ENCODE assay signal across 10 mouse cellular contexts in the genomic region with DNA sequence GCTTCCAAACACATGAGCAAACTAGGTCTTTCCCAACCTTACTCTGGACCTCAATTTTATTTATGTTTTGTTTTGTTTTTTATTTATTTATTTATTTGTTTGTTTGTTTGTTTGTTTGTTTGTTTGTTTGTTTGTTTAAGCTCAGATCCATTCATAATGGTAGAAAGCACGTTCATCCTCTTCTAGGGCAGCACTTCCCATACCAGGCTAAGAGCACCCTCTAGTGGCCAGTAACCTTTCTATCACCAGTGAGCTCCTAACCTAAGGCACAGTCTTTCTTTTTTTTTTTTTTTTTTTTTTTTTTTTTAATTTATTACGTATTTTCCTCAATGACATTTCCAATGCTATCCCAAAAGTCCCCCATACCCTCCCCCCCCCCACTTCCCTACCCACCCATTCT. TPM values are rescaled to one million over a fixed set of nuclear protein-coding genes. Genes with fewer than 3 reads are reported as not detected.
DNase-seq lines count a peak whose midpoint lies in the region; ATAC-seq and TF ChIP-seq lines count a peak whose summit lies in the region.
"Not testable (repeated sequence)": the region's sequence is repeated elsewhere in the genome, so short reads cannot be mapped to it uniquely, and the experiment has no call there.
"Had no signal": no experiment of that assay in that cellular context is flagged by ENCODE, and none has a peak within 500 bp of the region (broad histone marks: within the 10 kb centered on the region; RNA-seq: fewer than 3 reads in every experiment).

No protein-coding gene starts in this region.

- H3K27ac ChIP-seq in MEL (ENCODE audit: control insufficient read depth, low read depth, low read length); forebrain, embryonic 16.5 days (ENCODE audit: low read length); hindbrain, embryonic 16.5 days (ENCODE audit: low read depth, low read length): not testable (repeated sequence)

- not testable (repeated sequence) for H3K4me1 ChIP-seq in MEL (ENCODE audit: control insufficient read depth in 1 of 2, insufficient read depth in 2 of 2, low read length in 2 of 2); forebrain, embryonic 16.5 days (replicated peaks; ENCODE audit: control insufficient read depth, insufficient read depth, low read length); hindbrain, embryonic 16.5 days (ENCODE audit: control insufficient read depth, insufficient read depth, low read depth, low read length)

- not testable (repeated sequence) for H3K4me3 ChIP-seq in MEL (ENCODE audit: control insufficient read depth in 1 of 2, insufficient read depth in 1 of 2, low read depth in 2 of 2, low read length in 2 of 2); forebrain, embryonic 16.5 days (replicated peaks; ENCODE audit: low read length); hindbrain, embryonic 16.5 days (ENCODE audit: low read length)

- not testable (repeated sequence) for H3K9me3 ChIP-seq in MEL (replicated peaks; ENCODE audit: insufficient read depth, low read length); forebrain, embryonic 16.5 days (ENCODE audit: control insufficient read depth, low read length); hindbrain, embryonic 16.5 days (ENCODE audit: control insufficient read depth, low read length)

- peak; percentile 70 for DNase-seq in MEL (ENCODE audit: low read depth, low spot score)
- peak; percentile 56 for DNase-seq in cerebellum, adult 11-12 months
- peak; percentile 62 for DNase-seq in layer of hippocampus, adult 9-11 months
- peak; percentile 79 for DNase-seq in lung, postnatal 25 days (ENCODE audit: low spot score)
- DNase-seq in retina, embryonic 14.5 days (ENCODE audit: low spot score): peak; percentile 80
- peak; percentile 61 for DNase-seq in urinary bladder, postnatal 14 days (ENCODE audit: low spot score)

- not testable (repeated sequence) for TF ChIP-seq EP300 in MEL (IDR thresholded peaks at IDR 0.05; ENCODE audit: low read depth in 1 of 2, low read length in 2 of 2)

- TF ChIP-seq POLR2A in MEL (IDR thresholded peaks at IDR 0.05; ENCODE audit: control insufficient read depth in 1 of 2, insufficient read depth in 1 of 2, low read depth in 1 of 2, low read length in 2 of 2, poor library complexity in 1 of 2): not testable (repeated sequence)

- not testable (repeated sequence) for H3K27me3 ChIP-seq in MEL (ENCODE audit: control insufficient read depth in 1 of 2, insufficient read depth in 2 of 2, low read length in 2 of 2); forebrain, embryonic 16.5 days (replicated peaks; ENCODE audit: control insufficient read depth, insufficient read depth, low read length); hindbrain, embryonic 16.5 days (replicated peaks; ENCODE audit: control insufficient read depth, insufficient read depth, low read length)

- H3K36me3 ChIP-seq in MEL (ENCODE audit: control insufficient read depth in 1 of 2, insufficient read depth in 2 of 2, low read length in 2 of 2); forebrain, embryonic 16.5 days (ENCODE audit: control insufficient read depth, insufficient read depth); hindbrain, embryonic 16.5 days (ENCODE audit: control insufficient read depth, insufficient read depth, low read length): not testable (repeated sequence)

- TF ChIP-seq CTCF in MEL (IDR thresholded peaks at IDR 0.05 in 2 of 3, conservative IDR thresholded peaks at IDR 0.05 in 1 of 3; ENCODE audit: control insufficient read depth in 1 of 3, insufficient read depth in 1 of 3, low read depth in 2 of 3, low read length in 3 of 3, poor library complexity in 1 of 3, severe bottlenecking in 1 of 3): peak; percentile 28 to 63 (median 58); a peak in 5 of 6 replicates

- not testable (repeated sequence) for H3K9ac ChIP-seq in MEL (ENCODE audit: control insufficient read depth, low read depth, low read length, poor library complexity, severe bottlenecking); forebrain, embryonic 16.5 days (replicated peaks; ENCODE audit: low read depth, low read length); hindbrain, embryonic 16.5 days (ENCODE audit: low read depth, low read length)

- ATAC-seq in forebrain, embryonic 16.5 days: peak; percentile 87
- peak; percentile 74; the same call in 1 of the 2 replicates for ATAC-seq in hindbrain, embryonic 16.5 days

- not testable (repeated sequence) for H3K79me2 ChIP-seq in MEL (ENCODE audit: control insufficient read depth, insufficient read depth, low read length, poor library complexity)

- H3K4me2 ChIP-seq in forebrain, embryonic 16.5 days (ENCODE audit: low read length); hindbrain, embryonic 16.5 days (ENCODE audit: low read length): not testable (repeated sequence)

- peak; percentile 66 for TF ChIP-seq RAD21 in MEL (IDR thresholded peaks at IDR 0.05; ENCODE audit: low read depth, low read length)

- WGBS in forebrain, embryonic 16.5 days: 8% methylated on average over 1 of the region's 2 CpGs
- 20% methylated on average over 2 of the region's 2 CpGs for WGBS in hindbrain, embryonic 16.5 days

TF ChIP-seq in MEL, 35 proteins besides CTCF, POLR2A, EP300 and RAD21:
- TF ChIP-seq SMC3 (IDR thresholded peaks at IDR 0.05; ENCODE audit: low read depth, low read length): peak; percentile 63
- peak; percentile 50 for TF ChIP-seq ZC3H11A (IDR thresholded peaks at IDR 0.05; ENCODE audit: low read depth, low read length)
- peak; percentile 89 for TF ChIP-seq ZNF384 (IDR thresholded peaks at IDR 0.05; ENCODE audit: low read depth, low read length)

RNA-seq across cellular contexts. Expression of gene Atp2b3, which starts 9.3 kb away (rescaled TPM):
- not detected in 2 replicates for total RNA-seq in MEL (2012; rRNA removed)
- not detected for polyA plus RNA-seq in MEL (2012; ENCODE audit: insufficient read depth in 1 of 2, insufficient read length in 2 of 2, low read depth in 1 of 2, low replicate concordance in 2 of 2, missing spikeins in 1 of 2)
- polyA plus RNA-seq in forebrain, embryonic 16.5 days (2015; fragmentation: Nextera tagmentation; extraction: Ambion mirVana): 3.7 and 6.1 TPM in 2 replicates
- 8.9 and 9.1 TPM in 2 replicates for polyA plus RNA-seq in hindbrain, embryonic 16.5 days (2015; fragmentation: Nextera tagmentation; extraction: Ambion mirVana)
- polyA plus RNA-seq: liver, embryonic 12.5 days had no signal

RNA-seq across cellular contexts. Expression of gene Bgn, which starts 10.2 kb away (rescaled TPM):
- total RNA-seq in MEL (2012; rRNA removed): not detected in 2 replicates
- polyA plus RNA-seq in MEL (2012; ENCODE audit: insufficient read depth in 1 of 2, insufficient read length in 2 of 2, low read depth in 1 of 2, low replicate concordance in 2 of 2, missing spikeins in 1 of 2): not detected
- polyA plus RNA-seq in forebrain, embryonic 16.5 days (2015; fragmentation: Nextera tagmentation; extraction: Ambion mirVana): 14.9 and 21.1 TPM in 2 replicates
- polyA plus RNA-seq in hindbrain, embryonic 16.5 days (2015; fragmentation: Nextera tagmentation; extraction: Ambion mirVana): 23.2 and 40.9 TPM in 2 replicates

RNA-seq across cellular contexts. Expression of gene Haus7, which starts 34.7 kb away (rescaled TPM):
- total RNA-seq in MEL (2012; rRNA removed): 19.7 and 24.0 TPM in 2 replicates
- 10 to 100 TPM in 1 of 2 experiments, not detected in 1; 27.9 TPM for polyA plus RNA-seq in MEL (2012; ENCODE audit: insufficient read depth in 1 of 2, insufficient read length in 2 of 2, low read depth in 1 of 2, low replicate concordance in 2 of 2, missing spikeins in 1 of 2)
- 59.5 and 60.1 TPM in 2 replicates for polyA plus RNA-seq in forebrain, embryonic 16.5 days (2015; fragmentation: Nextera tagmentation; extraction: Ambion mirVana)
- polyA plus RNA-seq in hindbrain, embryonic 16.5 days (2015; fragmentation: Nextera tagmentation; extraction: Ambion mirVana): 68.4 and 70.7 TPM in 2 replicates

RNA-seq across cellular contexts. Expression of gene Trex2, which starts 58.4 kb away (rescaled TPM):
- total RNA-seq in MEL (2012; rRNA removed): not detected in 2 replicates
- polyA plus RNA-seq in MEL (2012; ENCODE audit: insufficient read depth in 1 of 2, insufficient read length in 2 of 2, low read depth in 1 of 2, low replicate concordance in 2 of 2, missing spikeins in 1 of 2): not detected
- not detected in 2 replicates for polyA plus RNA-seq in forebrain, embryonic 16.5 days (2015; fragmentation: Nextera tagmentation; extraction: Ambion mirVana)
- polyA plus RNA-seq in hindbrain, embryonic 16.5 days (2015; fragmentation: Nextera tagmentation; extraction: Ambion mirVana): not detected in 2 replicates
- polyA plus RNA-seq: heart, embryonic 11.5 days; liver, embryonic 12.5 days had no signal

Comparison
In these comparisons a context has a peak if more than half of its experiments do, and no peak if none do; other contexts are left out.
1. RNA of gene Bgn, which starts 10.2 kb away (polyA plus RNA-seq): 23.2 to 40.9 TPM in hindbrain, embryonic 16.5 days and 14.9 to 21.1 TPM in forebrain, embryonic 16.5 days; not detected in MEL; every median in the first group is over 10 times any median in the second.
2. Peak in every context shown above with its lines, with median percentiles within 50 percentile points of each other: DNase-seq.